Mouse (Mus musculus) neural tube, embryonic 13.5 days (tissue): Measurements from ENCODE around the gene Pcbp2. TPM values are rescaled to one million over a fixed set of nuclear protein-coding genes. Genes with fewer than 3 reads are reported as not detected.

Experiments used
- ATAC-seq: fragments of 200-750 bp; cut with Nextera tagmentation; 2 replicates; pipeline ENCODE4 v1.8.0; 2017; ENCODE audit warnings: low read depth, mild to moderate bottlenecking, moderate TSS enrichment, moderate library complexity
- H3K27ac ChIP-seq: fragments of 300-500 bp; sonication (generic); replicated peaks from 2 replicates; pipeline ENCODE4 v1.5.1; 2015; ENCODE audit warnings: moderate library complexity, mild to moderate bottlenecking, inconsistent platforms
- H3K27me3 ChIP-seq: fragments of 300-500 bp; sonication (generic); 2 replicates; pipeline ENCODE4 v1.6.1; 2015; ENCODE audit warnings: mild to moderate bottlenecking, inconsistent platforms
- H3K36me3 ChIP-seq: fragments of 300-500 bp; sonication (generic); 2 replicates; pipeline ENCODE4 v1.6.1; 2015; ENCODE audit warnings: mild to moderate bottlenecking, inconsistent platforms
- H3K4me1 ChIP-seq: fragments of 300-500 bp; sonication (generic); replicated peaks from 2 replicates; pipeline ENCODE4 v1.6.1; 2015; ENCODE audit warnings: inconsistent platforms
- H3K4me2 ChIP-seq: fragments of 300-500 bp; sonication (generic); 2 replicates; pipeline ENCODE4 v1.6.1; 2015; ENCODE audit warnings: inconsistent platforms, mild to moderate bottlenecking, moderate library complexity
- H3K4me3 ChIP-seq: fragments of 300-500 bp; sonication (generic); 2 replicates; pipeline ENCODE4 v1.5.1; 2015; ENCODE audit warnings: mild to moderate bottlenecking, inconsistent platforms
- H3K9ac ChIP-seq: fragments of 300-500 bp; sonication (generic); 2 replicates; pipeline ENCODE4 v1.6.1; 2015; ENCODE audit warnings: moderate library complexity, mild to moderate bottlenecking, inconsistent platforms
- H3K9me3 ChIP-seq: fragments of 300-500 bp; sonication (generic); 2 replicates; pipeline ENCODE4 v1.6.1; 2016; ENCODE audit warnings: inconsistent platforms
- WGBS: fragments of 180-500 bp; shearing (Covaris S2); methylation state at CpG from one replicate; pipeline ENCODE4 v1.1.7; 2015; 5-methylcytosine and 5-hydroxymethylcytosine counted together
- polyA plus RNA-seq: library from polyadenylated mRNA; unstranded; fragments of >200 nt; fragmentation: Nextera tagmentation; extraction: Ambion mirVana; gene quantifications from 2 replicates; pipeline ENCODE4 v1.2.1, GENCODE M21; 2015

The Pcbp2 gene
- polyA plus RNA-seq, 1 experiment from 2014 or later, result 142 TPM

DNA sequence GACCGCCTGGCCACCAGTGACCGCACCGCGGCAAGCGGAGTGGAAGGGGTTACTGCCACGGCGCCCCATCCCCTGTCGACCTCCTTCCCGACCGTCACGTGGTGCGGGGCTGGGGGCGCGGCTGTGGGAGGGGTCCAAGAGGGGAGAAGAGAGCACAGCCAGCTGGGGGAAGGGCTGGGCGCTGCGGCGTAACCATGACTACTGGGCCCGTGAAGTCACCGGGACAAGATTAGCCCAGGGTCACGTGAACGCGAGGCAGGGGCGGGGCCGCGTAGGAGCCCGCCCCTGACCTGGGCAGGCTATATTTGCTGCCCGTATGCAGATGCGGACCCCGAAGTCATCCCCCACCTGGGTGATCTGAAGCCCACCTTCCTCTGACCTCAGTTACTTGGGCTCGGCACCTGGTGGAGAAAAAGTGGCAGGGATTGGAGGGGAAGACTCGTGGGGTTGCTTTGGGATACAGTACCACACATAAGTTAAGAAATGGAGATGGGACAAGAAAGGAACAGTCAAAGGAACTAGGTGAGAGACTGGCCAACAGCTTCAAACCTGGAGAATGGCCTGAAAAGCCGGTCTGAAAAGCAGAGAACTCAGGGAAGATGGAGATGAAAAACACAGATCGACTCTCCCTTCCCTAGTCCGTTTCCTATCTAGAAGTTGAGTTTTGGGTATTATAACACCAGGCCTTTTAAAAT lies 40.4 kb downstream of the Pcbp2 start:
- Histone ChIP-seq H3K4me1 (peaks cover 68% of the 10 kb centered on the region), H3K9ac (peak overlapping the region; percentile 77), H3K36me3 (peaks cover 26% of the 10 kb centered on the region), H3K27me3 (no peaks in the 10 kb centered on the region), H3K27ac (peak overlapping the region; percentile 91), H3K4me3 (peak overlapping the region; percentile 53), H3K4me2 (peak overlapping the region; percentile 75), H3K9me3 (no peaks in the 10 kb centered on the region)
- WGBS, result 4% methylated on average over 33 of the region's 34 CpGs
- ATAC-seq, result peak; percentile 95

GRCm38 (mm10) chr15:102511285-102511833 lies 41.0 kb downstream of the Pcbp2 start:
- H3K9ac ChIP-seq, result peak overlapping the region; percentile 77
- peak overlapping the region; percentile 91 for H3K27ac ChIP-seq
- H3K27me3 ChIP-seq, result no peaks in the 10 kb centered on the region
- ATAC-seq, result peak; percentile 12; the same call in 1 of the 2 replicates
- peaks cover 75% of the 10 kb centered on the region for H3K4me1 ChIP-seq
- H3K4me2 ChIP-seq, result peak overlapping the region; percentile 75
- peaks cover 25% of the 10 kb centered on the region for H3K36me3 ChIP-seq
- H3K9me3 ChIP-seq, result no peaks in the 10 kb centered on the region
- peak overlapping the region; percentile 53 for H3K4me3 ChIP-seq
- 9% methylated on average over 6 of the region's 6 CpGs for WGBS

DNA sequence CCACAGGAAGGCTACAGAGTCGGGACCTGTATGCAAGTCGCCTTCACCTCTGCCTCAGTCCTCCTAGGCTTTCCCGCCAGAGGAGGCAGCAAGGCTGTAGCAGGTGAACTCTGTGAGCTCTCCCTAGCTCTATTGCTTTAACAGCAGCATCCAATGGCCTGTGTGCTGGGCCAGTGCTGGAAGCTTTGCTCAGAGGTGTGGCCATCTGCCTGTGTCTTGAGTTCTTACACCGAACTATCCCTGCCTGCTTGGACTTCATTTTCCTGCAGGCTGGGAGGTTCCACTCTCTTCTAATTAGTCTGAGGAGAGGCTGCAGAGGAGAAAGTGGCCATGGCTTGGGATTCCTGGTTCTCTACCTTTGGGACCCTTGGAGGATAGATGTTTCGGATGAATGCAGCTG lies 41.7 kb downstream of the Pcbp2 start:
- Histone ChIP-seq H3K4me2 (peak overlapping the region; percentile 75), H3K4me1 (peaks cover 75% of the 10 kb centered on the region), H3K27me3 (no peaks in the 10 kb centered on the region), H3K36me3 (peaks cover 19% of the 10 kb centered on the region), H3K27ac (peak overlapping the region; percentile 91), H3K9me3 (no peaks in the 10 kb centered on the region), H3K9ac (peak overlapping the region; percentile 62), H3K4me3 (peak overlapping the region; percentile 0; the same call in 1 of the 2 replicates)
- 18% methylated on average over 5 of the region's 5 CpGs for WGBS
- ATAC-seq, result no peak

GRCm38 (mm10) chr15:102512471-102512870 lies 42.1 kb downstream of the Pcbp2 start:
- Histone ChIP-seq H3K27me3 (no peaks in the 10 kb centered on the region), H3K4me1 (peaks cover 75% of the 10 kb centered on the region), H3K36me3 (peaks cover 17% of the 10 kb centered on the region), H3K4me2 (peak overlapping the region; percentile 75), H3K4me3 (0 out of 2 replicates have a peak overlapping the region, but pooled peaks have one; percentile 0), H3K9ac (peak overlapping the region; percentile 62), H3K27ac (peak overlapping the region; percentile 91), H3K9me3 (no peaks in the 10 kb centered on the region)
- ATAC-seq, result no peak

DNA sequence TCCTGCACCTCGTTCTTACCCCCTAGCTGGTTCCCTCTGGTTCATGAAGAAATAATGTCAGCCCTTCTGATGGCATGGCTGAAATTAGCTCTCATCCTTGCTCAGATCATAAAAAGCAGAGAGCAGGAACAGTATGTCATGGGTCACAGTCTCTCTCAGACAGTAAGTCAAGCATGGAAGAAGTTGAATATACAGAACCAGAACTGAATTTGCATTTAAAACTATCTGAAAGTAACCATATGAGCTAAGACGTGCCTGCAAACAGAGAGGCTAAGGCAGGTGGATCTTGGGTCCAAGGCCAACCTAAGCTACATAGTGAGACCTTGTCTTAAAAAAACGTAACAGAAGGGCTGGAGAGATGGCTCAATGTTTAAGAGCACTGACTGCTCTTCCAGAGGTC lies 42.7 kb downstream of the Pcbp2 start:
- H3K36me3 ChIP-seq, result peaks cover 12% of the 10 kb centered on the region
- 73% methylated on average over 3 of the region's 3 CpGs for WGBS
- H3K9ac ChIP-seq, result peak overlapping the region; percentile 62; the same call in 1 of the 2 replicates
- peak overlapping the region; percentile 91 for H3K27ac ChIP-seq
- no peaks in the 10 kb centered on the region for H3K9me3 ChIP-seq
- peaks cover 75% of the 10 kb centered on the region for H3K4me1 ChIP-seq
- H3K4me3 ChIP-seq, result no peak overlapping the region
- H3K27me3 ChIP-seq, result no peaks in the 10 kb centered on the region
- peak overlapping the region; percentile 75; the same call in 1 of the 2 replicates for H3K4me2 ChIP-seq
- no peak for ATAC-seq

DNA sequence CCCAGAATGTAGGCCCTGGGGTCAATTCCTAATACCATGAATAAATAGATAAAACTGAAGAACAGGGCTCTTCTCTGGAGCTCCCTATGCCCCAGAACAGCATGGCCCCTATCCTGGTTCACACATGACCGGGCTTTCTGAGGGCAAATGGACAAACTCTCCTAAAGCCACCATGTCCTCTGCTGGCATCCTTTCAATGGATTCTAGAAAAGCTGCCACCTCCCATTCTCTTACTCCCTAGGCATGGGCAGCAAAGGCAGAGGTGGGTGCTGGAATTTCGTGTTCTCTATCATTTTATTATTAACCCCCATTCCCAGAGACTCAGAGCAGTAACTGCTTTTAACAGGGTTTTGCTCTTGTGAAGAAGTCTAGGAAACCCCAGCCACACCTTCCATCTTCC lies 44.9 kb downstream of the Pcbp2 start:
- H3K9ac ChIP-seq, result peak overlapping the region; percentile 94
- no peaks in the 10 kb centered on the region for H3K9me3 ChIP-seq
- H3K36me3 ChIP-seq, result no peaks in the 10 kb centered on the region
- peaks cover 72% of the 10 kb centered on the region for H3K4me1 ChIP-seq
- peak overlapping the region; percentile 69 for H3K4me2 ChIP-seq
- H3K4me3 ChIP-seq, result peak overlapping the region; percentile 71
- 93% methylated on average over 2 of the region's 2 CpGs for WGBS
- no peak overlapping the region for H3K27ac ChIP-seq
- ATAC-seq, result no peak
- no peaks in the 10 kb centered on the region for H3K27me3 ChIP-seq

DNA sequence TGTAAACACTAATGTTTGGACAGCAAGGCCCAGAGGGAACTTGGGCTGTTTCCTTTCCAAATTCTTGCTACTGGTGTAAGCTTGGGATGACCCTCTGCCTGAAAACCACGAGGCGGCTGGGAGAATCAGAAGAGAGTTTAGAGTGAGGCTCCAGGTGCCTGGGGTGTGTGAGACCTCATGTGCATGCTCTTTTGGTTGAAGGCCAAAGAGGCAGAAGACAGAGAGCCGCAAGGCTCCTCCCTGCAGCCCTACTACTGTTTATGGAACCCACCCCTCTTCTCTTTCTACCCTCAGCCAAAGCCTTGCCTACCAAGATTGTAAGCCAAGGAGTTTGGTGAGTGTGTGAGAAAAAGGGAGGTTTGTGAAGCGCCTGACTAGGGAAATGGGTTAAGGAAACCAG lies 45.5 kb downstream of the Pcbp2 start:
- H3K9ac ChIP-seq, result peak overlapping the region; percentile 94
- H3K4me3 ChIP-seq, result peak overlapping the region; percentile 71
- WGBS, result 45% methylated on average over 4 of the region's 4 CpGs
- H3K27ac ChIP-seq, result peak overlapping the region; percentile 99
- no peak for ATAC-seq
- 0 out of 2 replicates have a peak, but pooled peaks cover 2% of the 10 kb centered on the region for H3K36me3 ChIP-seq
- no peaks in the 10 kb centered on the region for H3K27me3 ChIP-seq
- peak overlapping the region; percentile 69 for H3K4me2 ChIP-seq
- H3K9me3 ChIP-seq, result no peaks in the 10 kb centered on the region
- H3K4me1 ChIP-seq, result peaks cover 76% of the 10 kb centered on the region

DNA sequence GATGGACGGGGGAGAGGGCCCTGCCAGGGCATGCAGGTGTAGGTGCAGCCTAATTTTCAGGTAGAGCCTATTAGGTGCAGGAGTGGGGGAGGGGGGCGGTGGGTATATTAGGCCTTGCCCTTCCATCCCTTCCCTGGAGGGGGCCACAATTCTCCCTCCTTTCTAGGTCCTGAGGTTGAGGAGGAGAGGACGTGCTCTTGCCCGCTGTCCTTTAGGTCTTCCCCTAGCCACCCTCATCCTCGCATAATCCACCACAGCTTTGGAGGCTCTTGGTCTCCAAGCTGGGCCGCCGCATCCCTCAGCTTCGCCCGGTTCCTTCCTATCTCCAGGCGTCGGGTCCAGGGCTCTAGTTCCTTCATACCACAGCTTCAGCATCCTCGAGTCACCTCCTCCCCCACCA lies 46.0 kb downstream of the Pcbp2 start:
- peak overlapping the region; percentile 99 for H3K27ac ChIP-seq
- 1% methylated on average over 12 of the region's 12 CpGs for WGBS
- no peaks in the 10 kb centered on the region for H3K9me3 ChIP-seq
- peak overlapping the region; percentile 71 for H3K4me3 ChIP-seq
- H3K4me1 ChIP-seq, result peaks cover 71% of the 10 kb centered on the region
- H3K9ac ChIP-seq, result peak overlapping the region; percentile 94
- no peaks in the 10 kb centered on the region for H3K27me3 ChIP-seq
- H3K4me2 ChIP-seq, result peak overlapping the region; percentile 69
- no peak for ATAC-seq
- H3K36me3 ChIP-seq, result peaks cover 6% of the 10 kb centered on the region

DNA sequence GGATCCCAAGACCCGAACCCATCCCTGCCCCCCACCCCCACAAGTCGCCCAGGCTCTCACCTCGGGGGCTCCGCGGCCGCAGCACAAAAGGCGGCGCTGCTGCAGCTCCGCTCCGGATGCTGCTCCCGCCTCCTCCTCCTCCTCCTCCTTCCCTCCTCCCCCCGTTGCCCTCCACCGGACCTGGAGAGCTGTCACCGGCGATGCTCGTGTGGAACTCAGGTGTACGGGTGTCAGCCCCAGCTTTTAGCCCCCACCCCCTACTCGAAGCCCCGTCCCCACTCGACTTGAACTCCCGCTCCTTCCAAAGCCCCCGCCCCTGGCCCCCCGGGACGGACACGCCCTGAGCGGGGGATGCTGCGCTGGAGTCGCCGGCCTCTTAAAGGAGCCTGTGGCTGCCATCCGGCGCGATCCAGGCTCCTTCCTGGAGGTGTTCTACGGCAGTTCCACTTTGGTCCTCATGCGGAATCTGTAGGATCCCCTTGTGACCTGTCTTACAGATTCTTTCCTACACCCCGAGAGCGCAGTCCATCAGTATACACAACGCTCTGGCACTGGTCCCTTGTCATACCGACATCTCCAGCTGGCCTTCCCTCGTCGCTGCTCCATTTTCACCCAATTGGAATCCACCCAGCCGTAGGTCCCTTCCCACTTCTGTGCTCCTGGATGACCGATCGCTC lies 46.5 kb downstream of the Pcbp2 start, which contains the start of gene Map3k12:
Gene Map3k12, minus strand, starts transcription at position 337 of the 677 bp plus-strand sequence.
- H3K4me1 ChIP-seq, result peaks cover 66% of the 10 kb centered on the region
- peak within 1 kb of the TSS; percentile 94 for H3K9ac ChIP-seq
- H3K36me3 ChIP-seq, result peaks cover 12% of the 10 kb centered on the region
- H3K4me3 ChIP-seq, result peak within 1 kb of the TSS; percentile 71
- no peaks in the 10 kb centered on the region for H3K9me3 ChIP-seq
- ATAC-seq, result peak; percentile 20
- 1% methylated on average over 41 of the region's 43 CpGs for WGBS
- peak within 1 kb of the TSS; percentile 99 for H3K27ac ChIP-seq
- H3K27me3 ChIP-seq, result no peaks in the 10 kb centered on the region
- H3K4me2 ChIP-seq, result peak within 1 kb of the TSS; percentile 69

GRCm38 (mm10) chr15:102517631-102517975 lies 47.3 kb downstream of the Pcbp2 start:
- Histone ChIP-seq H3K36me3 (peaks cover 19% of the 10 kb centered on the region), H3K27ac (peak overlapping the region; percentile 99), H3K4me2 (peak overlapping the region; percentile 69), H3K9ac (peak overlapping the region; percentile 94), H3K9me3 (no peaks in the 10 kb centered on the region), H3K4me3 (peak overlapping the region; percentile 71), H3K4me1 (peaks cover 58% of the 10 kb centered on the region), H3K27me3 (no peaks in the 10 kb centered on the region)
- WGBS, result under 1% methylated on average over 10 of the region's 10 CpGs
- ATAC-seq, result no peak

DNA sequence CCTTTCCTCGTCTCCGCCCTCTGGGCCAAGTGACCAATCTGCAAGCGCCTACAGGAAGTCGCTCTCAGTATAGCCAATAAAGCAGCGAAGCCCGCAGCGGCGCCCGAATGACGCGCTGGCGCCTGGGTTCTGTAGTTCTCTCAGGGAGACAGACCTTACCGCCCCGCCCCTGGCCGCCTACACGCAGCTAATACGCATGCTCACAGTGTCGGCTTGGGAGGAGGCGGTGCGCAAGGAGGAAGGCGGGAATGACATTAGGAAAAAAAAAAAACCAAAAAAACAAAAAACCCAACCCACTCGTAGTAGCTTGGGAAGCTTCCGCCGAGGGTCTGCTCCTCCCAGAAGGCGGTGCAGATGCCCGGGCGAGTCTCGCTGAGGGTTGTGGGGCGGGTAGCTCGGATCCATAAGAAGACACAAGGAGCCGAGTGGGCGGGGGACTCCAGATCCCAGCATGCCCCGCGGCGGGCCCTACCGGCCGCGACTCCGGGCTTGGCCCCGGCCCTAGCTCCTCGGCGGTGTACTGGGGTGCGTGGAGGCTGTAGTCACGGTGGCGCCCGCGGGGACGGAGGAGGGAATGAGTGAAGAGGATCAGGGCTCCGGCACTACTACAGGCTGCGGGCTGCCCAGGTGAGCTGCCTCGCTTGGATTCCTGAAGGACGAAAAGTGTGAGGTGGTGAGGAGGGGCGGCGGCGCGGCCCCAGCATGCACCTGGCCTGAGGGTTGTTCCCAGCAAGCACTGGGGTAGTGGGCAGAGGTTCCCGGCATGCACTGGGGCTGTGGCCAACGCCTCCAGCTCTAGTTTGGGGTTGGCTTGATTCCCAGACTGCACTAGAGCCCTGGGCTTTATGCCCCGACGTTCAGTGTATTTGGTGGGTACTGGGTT lies 47.9 kb downstream of the Pcbp2 start, which contains the start of gene Tarbp2:
Gene Tarbp2, plus strand, starts transcription at position 217 of the 883 bp plus-strand sequence.
- WGBS, result under 1% methylated on average over 60 of the region's 60 CpGs
- no peaks in the 10 kb centered on the region for H3K27me3 ChIP-seq
- H3K4me2 ChIP-seq, result peak within 1 kb of the TSS; percentile 69
- H3K4me3 ChIP-seq, result peak within 1 kb of the TSS; percentile 71
- peak within 1 kb of the TSS; percentile 99 for H3K27ac ChIP-seq
- peak within 1 kb of the TSS; percentile 94 for H3K9ac ChIP-seq
- ATAC-seq, result peak; percentile 90
- H3K36me3 ChIP-seq, result peaks cover 24% of the 10 kb centered on the region
- no peaks in the 10 kb centered on the region for H3K9me3 ChIP-seq
- peaks cover 52% of the 10 kb centered on the region for H3K4me1 ChIP-seq
